Mouse (Mus musculus) lung, embryonic 16.5 days (tissue): ENCODE measurements around the gene Prpf4b. TPM values are rescaled to one million over a fixed set of nuclear protein-coding genes. Genes with fewer than 3 reads are reported as not detected.

Experiments used
- ATAC-seq: fragments of 200-750 bp; cut with Nextera tagmentation; 2 replicates; pipeline ENCODE4 v1.8.0; 2017; ENCODE audit warnings: low read depth, mild to moderate bottlenecking, moderate library complexity
- H3K27ac ChIP-seq: fragments of 300-500 bp; sonication (generic); 2 replicates; pipeline ENCODE4 v1.5.1; 2014; ENCODE audit warnings: mild to moderate bottlenecking, control low read depth, low read length
- H3K27me3 ChIP-seq: fragments of 300-500 bp; sonication (generic); 2 replicates; pipeline ENCODE4 v1.6.1; 2014; ENCODE audit warnings: low read depth, low read length, mixed read lengths; ENCODE audit not compliant: control insufficient read depth, insufficient read depth
- H3K36me3 ChIP-seq: fragments of 300-500 bp; sonication (generic); 2 replicates; pipeline ENCODE4 v1.6.1; 2014; ENCODE audit warnings: low read length; ENCODE audit not compliant: control insufficient read depth, insufficient read depth
- H3K4me1 ChIP-seq: fragments of 300-500 bp; sonication (generic); replicated peaks from 2 replicates; pipeline ENCODE4 v1.6.1; 2014; ENCODE audit warnings: low read length, mixed read lengths; ENCODE audit not compliant: control insufficient read depth, insufficient read depth
- H3K4me2 ChIP-seq: fragments of 300-500 bp; sonication (generic); 2 replicates; pipeline ENCODE4 v1.6.1; 2014; ENCODE audit warnings: low read depth, low read length, control low read depth
- H3K4me3 ChIP-seq: fragments of 300-500 bp; sonication (generic); 2 replicates; pipeline ENCODE4 v1.5.1; 2014; ENCODE audit warnings: mild to moderate bottlenecking, low read length, control low read depth
- H3K9ac ChIP-seq: fragments of 300-500 bp; sonication (generic); 2 replicates; pipeline ENCODE4 v1.6.1; 2014; ENCODE audit warnings: low read length, control low read depth
- H3K9me3 ChIP-seq: fragments of 300-500 bp; sonication (generic); 2 replicates; pipeline ENCODE4 v1.6.1; 2016; ENCODE audit warnings: low read length; ENCODE audit not compliant: control insufficient read depth
- WGBS: fragments of 180-500 bp; shearing (Covaris S2); extraction: QIAGEN DNeasy Blood & Tissue Kit; methylation state at CpG from one replicate; pipeline ENCODE4 v1.1.7; 2014; 5-methylcytosine and 5-hydroxymethylcytosine counted together
- polyA plus RNA-seq: library from polyadenylated mRNA; unstranded; fragments of >200 nt; fragmentation: Nextera tagmentation; extraction: Ambion mirVana; gene quantifications from 2 replicates; pipeline ENCODE4 v1.2.1, GENCODE M21; 2015

The Prpf4b gene
- 65.2 and 70.6 TPM in 2 replicates for polyA plus RNA-seq

DNA sequence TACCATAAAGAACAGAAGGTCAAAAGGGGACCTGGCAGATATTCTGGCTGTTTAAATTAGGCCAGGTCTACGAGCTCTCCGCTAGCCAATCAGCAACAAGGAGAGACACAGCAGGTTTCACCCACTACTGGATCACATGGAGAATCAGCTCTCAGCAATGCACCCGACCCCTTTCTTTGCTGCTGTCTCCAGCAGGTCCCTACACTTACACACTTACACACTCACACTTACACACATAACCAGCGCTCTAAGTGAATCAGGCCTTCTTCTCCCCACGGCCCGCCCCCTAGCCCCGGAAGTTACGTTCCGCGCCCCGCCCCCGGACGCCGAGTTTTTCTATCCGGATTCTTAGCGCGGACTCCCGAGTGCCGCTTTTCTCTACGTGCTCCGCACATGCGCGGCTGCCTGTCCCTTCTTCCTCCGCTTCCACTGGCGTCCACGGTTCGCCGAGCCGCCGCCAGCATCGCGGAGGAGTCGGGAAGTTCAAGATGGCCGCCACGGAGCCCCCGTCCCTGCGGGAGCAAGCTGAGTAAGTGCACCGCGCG lies at the start of gene Prpf4b:
Gene Prpf4b (plus strand): TSS at position 137 of the 545 bp plus-strand sequence.
- peak; percentile 81 for ATAC-seq
- Histone ChIP-seq H3K4me2 (peak within 1 kb of the TSS; percentile 70), H3K36me3 (no peaks in the 10 kb centered on the region), H3K9ac (peak within 1 kb of the TSS; percentile 98), H3K4me1 (peaks cover 6% of the 10 kb centered on the region), H3K27me3 (no peaks in the 10 kb centered on the region), H3K4me3 (peak within 1 kb of the TSS; percentile 99), H3K9me3 (no peaks in the 10 kb centered on the region), H3K27ac (peak within 1 kb of the TSS; percentile 99)
- under 1% methylated on average over 40 of the region's 40 CpGs for WGBS

DNA sequence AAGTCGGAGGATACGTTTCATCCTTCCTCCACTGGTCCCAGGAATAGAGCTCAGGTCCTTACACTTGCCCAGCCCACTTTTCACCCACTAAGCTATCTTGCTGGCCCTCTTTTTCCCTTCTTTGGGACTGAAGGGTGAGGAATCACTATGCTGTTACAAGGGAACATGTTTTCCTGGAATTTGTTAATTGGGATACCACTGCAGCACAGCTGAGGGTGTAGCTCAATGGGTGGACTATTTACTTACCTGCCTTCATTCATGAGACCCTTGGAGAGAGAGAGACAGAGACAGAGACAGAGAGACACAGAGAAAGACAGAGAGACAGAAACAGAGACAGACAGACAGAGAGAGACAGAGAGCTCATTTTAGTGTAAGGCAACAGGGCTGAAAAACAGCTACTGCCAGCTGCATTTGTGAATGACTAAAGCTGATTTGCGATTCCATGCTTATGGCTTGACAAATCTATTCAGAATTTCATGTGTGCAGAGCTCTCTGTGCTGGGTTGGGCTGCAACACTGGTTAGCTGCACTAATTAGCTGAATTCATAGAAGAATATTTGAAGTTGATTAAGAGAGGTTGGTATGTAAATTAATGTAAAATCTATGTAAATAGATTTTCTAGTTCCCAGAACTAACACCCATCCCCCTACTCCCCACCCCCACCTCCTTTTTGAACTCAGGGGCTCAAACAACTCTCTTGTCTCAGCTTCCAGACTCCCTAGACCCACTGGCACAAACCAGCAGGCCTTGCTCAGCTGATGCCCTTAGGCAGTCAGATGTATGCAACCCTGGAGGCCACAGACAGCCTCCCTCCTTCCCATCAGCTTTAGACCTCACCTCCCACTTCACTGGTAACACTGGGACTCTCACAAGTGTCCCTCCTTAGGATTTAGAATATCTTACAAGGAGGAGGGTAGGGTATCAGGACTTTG lies 48.1 kb upstream of the Prpf4b start:
- Histone ChIP-seq H3K27ac (no peak overlapping the region), H3K4me3 (no peak overlapping the region), H3K4me1 (no peaks in the 10 kb centered on the region), H3K4me2 (no peak overlapping the region), H3K9me3 (no peaks in the 10 kb centered on the region), H3K36me3 (no peaks in the 10 kb centered on the region), H3K27me3 (no peaks in the 10 kb centered on the region), H3K9ac (no peak overlapping the region)
- no peak for ATAC-seq
- 79% methylated on average over 3 of the region's 3 CpGs for WGBS

DNA sequence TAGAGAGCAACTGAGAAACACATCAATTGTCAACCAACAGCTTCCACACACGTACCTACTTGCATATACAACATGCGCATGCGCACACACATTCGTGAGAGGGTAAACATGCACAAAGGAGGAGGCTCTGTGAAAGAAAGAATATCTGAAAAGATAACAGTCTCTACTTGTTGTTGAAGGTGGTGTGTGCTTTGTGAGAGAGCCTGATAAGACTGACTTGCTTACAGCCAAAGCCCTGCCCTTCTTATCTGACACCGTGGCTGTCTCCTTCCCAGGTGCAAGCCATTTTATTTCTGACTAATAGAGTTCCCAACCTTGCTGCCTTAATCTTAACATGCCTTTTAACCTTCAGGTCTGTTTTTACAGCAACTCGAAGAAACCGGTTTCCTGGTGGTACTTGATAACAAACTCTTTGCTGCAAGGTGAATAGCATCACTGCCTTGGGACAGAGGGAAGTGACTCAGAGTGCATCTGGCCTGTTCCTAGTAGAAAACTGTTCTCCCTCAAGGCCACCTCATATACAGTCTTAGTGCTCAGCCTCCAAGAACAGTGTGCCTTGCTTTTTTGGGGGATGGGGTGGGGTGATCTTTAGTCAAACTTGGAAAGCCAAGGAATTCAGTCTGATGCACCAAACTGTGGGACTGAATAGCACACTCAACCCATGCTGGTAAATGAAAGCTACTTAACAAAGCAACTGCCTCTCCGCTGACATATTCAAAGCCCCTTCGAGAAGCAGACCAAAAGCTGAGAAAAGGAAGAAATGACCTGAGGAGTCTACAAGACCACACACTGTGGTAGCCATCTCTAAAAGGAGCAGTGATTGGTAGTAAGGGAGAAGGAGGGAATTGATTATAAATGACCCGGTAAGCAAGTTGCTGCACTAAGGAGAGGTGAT lies 46.9 kb upstream of the Prpf4b start:
- Histone ChIP-seq H3K9me3 (no peaks in the 10 kb centered on the region), H3K4me3 (no peak overlapping the region), H3K9ac (no peak overlapping the region), H3K27me3 (no peaks in the 10 kb centered on the region), H3K27ac (no peak overlapping the region), H3K4me1 (no peaks in the 10 kb centered on the region), H3K36me3 (no peaks in the 10 kb centered on the region), H3K4me2 (no peak overlapping the region)
- no peak for ATAC-seq
- WGBS: 50% methylated on average over 10 of the region's 10 CpGs

- no peak overlapping the region for H3K27ac ChIP-seq
- no peak overlapping the region for H3K9ac ChIP-seq
- H3K4me1 ChIP-seq: no peaks in the 10 kb centered on the region
- 81% methylated on average over 4 of the region's 4 CpGs for WGBS
- ATAC-seq: no peak
- H3K36me3 ChIP-seq: no peaks in the 10 kb centered on the region
- no peak overlapping the region for H3K4me3 ChIP-seq
- no peaks in the 10 kb centered on the region for H3K27me3 ChIP-seq
- H3K9me3 ChIP-seq: no peaks in the 10 kb centered on the region
- H3K4me2 ChIP-seq: no peak overlapping the region
These were observed 32.3 kb upstream of the Prpf4b start for GRCm38 (mm10) chr13:34842851-34843250.

- 74% methylated on average over 3 of the region's 3 CpGs for WGBS
- Histone ChIP-seq H3K36me3 (no peaks in the 10 kb centered on the region), H3K27me3 (no peaks in the 10 kb centered on the region), H3K4me3 (no peak overlapping the region), H3K27ac (no peak overlapping the region), H3K4me1 (no peaks in the 10 kb centered on the region), H3K4me2 (no peak overlapping the region), H3K9ac (no peak overlapping the region), H3K9me3 (peaks cover 21% of the 10 kb centered on the region)
- ATAC-seq: no peak
These were observed 24.3 kb upstream of the Prpf4b start for GRCm38 (mm10) chr13:34850759-34851158.

- Histone ChIP-seq H3K9ac (no peak overlapping the region), H3K36me3 (no peaks in the 10 kb centered on the region), H3K4me2 (no peak overlapping the region), H3K27ac (no peak overlapping the region), H3K4me1 (no peaks in the 10 kb centered on the region), H3K27me3 (no peaks in the 10 kb centered on the region), H3K4me3 (no peak overlapping the region), H3K9me3 (peaks cover 21% of the 10 kb centered on the region)
- no peak for ATAC-seq
- WGBS: 66% methylated on average over 5 of the region's 5 CpGs
These were observed 23.8 kb upstream of the Prpf4b start for GRCm38 (mm10) chr13:34851191-34851784.

GRCm38 (mm10) chr13:34857526-34857925 lies 17.6 kb upstream of the Prpf4b start:
- Histone ChIP-seq H3K9me3 (peaks cover 21% of the 10 kb centered on the region), H3K36me3 (no peaks in the 10 kb centered on the region), H3K9ac (no peak overlapping the region), H3K27me3 (no peaks in the 10 kb centered on the region), H3K27ac (no peak overlapping the region), H3K4me1 (no peaks in the 10 kb centered on the region), H3K4me2 (no peak overlapping the region), H3K4me3 (no peak overlapping the region)
- 18% methylated on average over 2 of the region's 2 CpGs for WGBS
- no peak for ATAC-seq

DNA sequence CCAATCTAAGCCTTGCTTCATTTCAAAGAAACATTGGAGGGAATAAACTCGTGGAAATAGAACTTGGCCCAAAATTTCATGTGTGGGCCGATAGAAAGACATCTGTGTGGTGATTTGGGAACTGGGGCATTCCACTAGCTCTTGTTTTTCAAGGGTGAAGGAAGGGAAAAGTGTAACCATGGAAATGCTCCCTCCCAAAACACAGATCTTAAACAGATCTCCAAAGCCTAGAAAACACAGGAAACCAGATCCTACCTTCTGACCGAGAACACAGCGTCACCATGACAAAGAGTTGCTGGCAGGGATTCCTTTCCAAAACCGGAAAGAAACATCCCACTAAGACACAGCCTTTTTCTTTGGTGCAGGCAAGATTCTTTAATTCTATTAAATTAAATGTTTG lies 15.7 kb upstream of the Prpf4b start:
- no peak for ATAC-seq
- no peak overlapping the region for H3K9ac ChIP-seq
- 79% methylated on average over 5 of the region's 5 CpGs for WGBS
- H3K4me3 ChIP-seq: no peak overlapping the region
- no peaks in the 10 kb centered on the region for H3K4me1 ChIP-seq
- no peak overlapping the region for H3K4me2 ChIP-seq
- no peak overlapping the region for H3K27ac ChIP-seq
- peaks cover 9% of the 10 kb centered on the region for H3K9me3 ChIP-seq
- no peaks in the 10 kb centered on the region for H3K27me3 ChIP-seq
- no peaks in the 10 kb centered on the region for H3K36me3 ChIP-seq
